ENCODE assay signal across 14 mouse cellular contexts in the genomic region with DNA sequence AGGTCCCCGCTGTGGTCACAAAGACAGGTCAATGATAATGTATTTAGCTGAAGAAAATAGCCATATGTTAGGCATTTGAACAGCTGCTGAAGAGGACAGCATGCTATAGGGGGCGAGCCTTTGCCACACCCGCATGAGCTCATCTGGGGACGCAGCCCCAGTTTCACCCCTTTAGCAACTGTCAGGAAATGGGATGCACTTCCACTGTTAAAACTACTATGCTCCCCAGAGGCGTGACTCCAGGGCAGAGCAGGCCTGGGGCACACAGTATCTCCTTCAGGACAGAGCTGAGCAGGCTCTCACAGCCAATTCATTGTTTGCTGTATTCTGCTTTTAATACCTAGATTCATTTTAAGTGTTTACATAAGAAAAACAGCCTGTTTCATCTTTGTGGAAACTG.
DNase-seq lines count a peak whose midpoint lies in the region; ATAC-seq and TF ChIP-seq lines count a peak whose summit lies in the region.
"Had no signal": no experiment of that assay in that cellular context is flagged by ENCODE, and none has a peak within 500 bp of the region (broad histone marks: within the 10 kb centered on the region; RNA-seq: fewer than 3 reads in every experiment).

No protein-coding gene starts in this region.

- no peaks in the 10 kb centered on the region for H3K9me3 ChIP-seq in embryonic facial prominence, embryonic 12.5 days
- no peaks in the 10 kb centered on the region for H3K9me3 ChIP-seq in embryonic facial prominence, embryonic 10.5 days
- H3K9me3 ChIP-seq in hindbrain, embryonic 13.5 days = no peaks in the 10 kb centered on the region
- no peaks in the 10 kb centered on the region for H3K9me3 ChIP-seq in hindbrain, embryonic 11.5 days (ENCODE audit: control insufficient read depth, low read length)
- no peaks in the 10 kb centered on the region for H3K9me3 ChIP-seq in embryonic facial prominence, embryonic 14.5 days (ENCODE audit: control insufficient read depth, low read length)
- H3K9me3 ChIP-seq: heart, embryonic 13.5 days; midbrain, embryonic 15.5 days had no signal

- ATAC-seq in embryonic facial prominence, embryonic 12.5 days (ENCODE audit: insufficient number of reproducible peaks, insufficient read depth, low FRiP score, low TSS enrichment) = peak; percentile 31; the same call in 1 of the 2 replicates
- no peak for ATAC-seq in hindbrain, embryonic 13.5 days (ENCODE audit: low FRiP score)
- ATAC-seq in hindbrain, embryonic 11.5 days (ENCODE audit: low FRiP score) = no peak
- ATAC-seq in embryonic facial prominence, embryonic 14.5 days (ENCODE audit: low read depth) = peak; percentile 41; the same call in 1 of the 2 replicates

- no peak overlapping the region for H3K9ac ChIP-seq in embryonic facial prominence, embryonic 12.5 days
- H3K9ac ChIP-seq in hindbrain, embryonic 13.5 days = no peak overlapping the region
- H3K9ac ChIP-seq in hindbrain, embryonic 11.5 days (ENCODE audit: low read depth, low read length) = no peak overlapping the region
- no peak overlapping the region for H3K9ac ChIP-seq in embryonic facial prominence, embryonic 14.5 days (ENCODE audit: low read depth, low read length)
- H3K9ac ChIP-seq: heart, embryonic 13.5 days; midbrain, embryonic 15.5 days had no signal

- H3K27me3 ChIP-seq in embryonic facial prominence, embryonic 12.5 days = no peaks in the 10 kb centered on the region
- no peaks in the 10 kb centered on the region for H3K27me3 ChIP-seq in embryonic facial prominence, embryonic 10.5 days (replicated peaks; ENCODE audit: low read depth, poor library complexity, severe bottlenecking)
- no peaks in the 10 kb centered on the region for H3K27me3 ChIP-seq in hindbrain, embryonic 13.5 days
- H3K27me3 ChIP-seq in hindbrain, embryonic 11.5 days (ENCODE audit: control insufficient read depth, insufficient read depth, low read length) = no peaks in the 10 kb centered on the region
- no peaks in the 10 kb centered on the region for H3K27me3 ChIP-seq in embryonic facial prominence, embryonic 14.5 days (replicated peaks; ENCODE audit: control insufficient read depth, insufficient read depth, low read length)
- H3K27me3 ChIP-seq: CH12.LX; heart, embryonic 13.5 days; midbrain, embryonic 15.5 days had no signal

- H3K27ac ChIP-seq in embryonic facial prominence, embryonic 12.5 days = no peak overlapping the region
- no peak overlapping the region; the same call in 1 of the 2 replicates for H3K27ac ChIP-seq in embryonic facial prominence, embryonic 10.5 days (replicated peaks)
- peak overlapping the region; percentile 64 for H3K27ac ChIP-seq in hindbrain, embryonic 13.5 days
- H3K27ac ChIP-seq in hindbrain, embryonic 11.5 days (ENCODE audit: low read depth, low read length) = no peak overlapping the region
- peak overlapping the region; percentile 43; the same call in 1 of the 2 replicates for H3K27ac ChIP-seq in layer of hippocampus, adult 2 months
- H3K27ac ChIP-seq in embryonic facial prominence, embryonic 14.5 days (replicated peaks; ENCODE audit: low read depth, low read length) = peak overlapping the region; percentile 67
- H3K27ac ChIP-seq: heart, embryonic 13.5 days; midbrain, embryonic 15.5 days had no signal

- no peak for TF ChIP-seq CTCF in layer of hippocampus, adult 2 months (conservative IDR thresholded peaks at IDR 0.05)

- no peaks in the 10 kb centered on the region for H3K36me3 ChIP-seq in embryonic facial prominence, embryonic 12.5 days
- H3K36me3 ChIP-seq in embryonic facial prominence, embryonic 10.5 days (replicated peaks) = no peaks in the 10 kb centered on the region
- no peaks in the 10 kb centered on the region for H3K36me3 ChIP-seq in hindbrain, embryonic 13.5 days
- no peaks in the 10 kb centered on the region for H3K36me3 ChIP-seq in hindbrain, embryonic 11.5 days (ENCODE audit: control insufficient read depth, insufficient read depth, low read length)
- H3K36me3 ChIP-seq in embryonic facial prominence, embryonic 14.5 days (ENCODE audit: control insufficient read depth, insufficient read depth, low read length) = no peaks in the 10 kb centered on the region
- H3K36me3 ChIP-seq: heart, embryonic 13.5 days; midbrain, embryonic 15.5 days had no signal

- H3K4me3 ChIP-seq in embryonic facial prominence, embryonic 12.5 days = no peak overlapping the region
- no peak overlapping the region for H3K4me3 ChIP-seq in embryonic facial prominence, embryonic 10.5 days
- no peak overlapping the region for H3K4me3 ChIP-seq in hindbrain, embryonic 13.5 days
- no peak overlapping the region for H3K4me3 ChIP-seq in hindbrain, embryonic 11.5 days (ENCODE audit: low read depth, low read length)
- H3K4me3 ChIP-seq in layer of hippocampus, adult 2 months = no peak overlapping the region
- H3K4me3 ChIP-seq in embryonic facial prominence, embryonic 14.5 days (ENCODE audit: low read depth, low read length) = no peak overlapping the region
- H3K4me3 ChIP-seq: heart, embryonic 13.5 days; midbrain, embryonic 15.5 days had no signal

- 63% methylated on average over 5 of the region's 5 CpGs for WGBS in embryonic facial prominence, embryonic 12.5 days
- WGBS in embryonic facial prominence, embryonic 10.5 days = 56% methylated on average over 5 of the region's 5 CpGs
- WGBS in hindbrain, embryonic 13.5 days = 53% methylated on average over 5 of the region's 5 CpGs
- WGBS in hindbrain, embryonic 11.5 days = 62% methylated on average over 5 of the region's 5 CpGs
- WGBS in embryonic facial prominence, embryonic 14.5 days = 49% methylated on average over 5 of the region's 5 CpGs

- H3K4me1 ChIP-seq in embryonic facial prominence, embryonic 12.5 days = peaks cover 20% of the 10 kb centered on the region
- H3K4me1 ChIP-seq in embryonic facial prominence, embryonic 10.5 days = peaks cover 35% of the 10 kb centered on the region
- peaks cover 20% of the 10 kb centered on the region for H3K4me1 ChIP-seq in hindbrain, embryonic 13.5 days (replicated peaks)
- H3K4me1 ChIP-seq in hindbrain, embryonic 11.5 days (replicated peaks; ENCODE audit: control insufficient read depth, insufficient read depth, low read length) = no peaks in the 10 kb centered on the region
- peaks cover 18% of the 10 kb centered on the region for H3K4me1 ChIP-seq in embryonic facial prominence, embryonic 14.5 days (ENCODE audit: control insufficient read depth, insufficient read depth, low read length)
- H3K4me1 ChIP-seq: midbrain, embryonic 15.5 days had no signal

- no peak overlapping the region for H3K4me2 ChIP-seq in embryonic facial prominence, embryonic 12.5 days (replicated peaks)
- H3K4me2 ChIP-seq in hindbrain, embryonic 13.5 days = no peak overlapping the region
- no peak overlapping the region for H3K4me2 ChIP-seq in hindbrain, embryonic 11.5 days (replicated peaks; ENCODE audit: low read depth, low read length)
- H3K4me2 ChIP-seq in embryonic facial prominence, embryonic 14.5 days (ENCODE audit: low read depth, low read length) = no peak overlapping the region
- H3K4me2 ChIP-seq: heart, embryonic 13.5 days; midbrain, embryonic 15.5 days had no signal

- no peak for DNase-seq in embryonic facial prominence, embryonic 10.5 days (ENCODE audit: low spot score)
- no peak for DNase-seq in hindbrain, embryonic 11.5 days (ENCODE audit: low spot score)
- no peak for DNase-seq in layer of hippocampus, adult 2 months (ENCODE audit: low spot score in 2 of 2)
- DNase-seq in layer of hippocampus, postnatal 25 days (ENCODE audit: extremely low spot score in 1 of 2, low spot score in 1 of 2) = no peak
- DNase-seq in embryonic facial prominence, embryonic 14.5 days (ENCODE audit: low spot score) = peak; percentile 57
- no peak for DNase-seq in spleen, adult 18-20 months
- DNase-seq: cerebellum, adult 9-11 months; kidney, postnatal 25 days; thymus, adult 2 months had no signal

Comparison
In these comparisons a context has a peak if more than half of its experiments do, and no peak if none do; other contexts are left out.
1. H3K27ac ChIP-seq: peak in hindbrain, embryonic 13.5 days (single experiment), layer of hippocampus, adult 2 months (single experiment) and embryonic facial prominence, embryonic 14.5 days (single experiment); none in embryonic facial prominence, embryonic 12.5 days (single experiment), embryonic facial prominence, embryonic 10.5 days (single experiment) and hindbrain, embryonic 11.5 days (single experiment).
2. ATAC-seq: peak in embryonic facial prominence, embryonic 12.5 days (single experiment) and embryonic facial prominence, embryonic 14.5 days (single experiment); none in hindbrain, embryonic 13.5 days (single experiment) and hindbrain, embryonic 11.5 days (single experiment).